Mouse (Mus musculus) liver, postnatal 0 days (tissue): ENCODE results near the gene Capns1. TPM values are rescaled to one million over a fixed set of nuclear protein-coding genes. Genes with fewer than 3 reads are reported as not detected.
"Not testable (repeated sequence)": the region's sequence is repeated elsewhere in the genome, so short reads cannot be mapped to it uniquely, and the experiment has no call there.

Experiments used
- ATAC-seq: fragments of 200-750 bp; cut with Nextera tagmentation; 2 replicates; pipeline ENCODE4 v1.8.0; 2017; ENCODE audit warnings: mild to moderate bottlenecking, moderate library complexity
- DNase-seq: peaks from one replicate; pipeline ENCODE4 v3.0.0-alpha.2; 2016
- H3K27ac ChIP-seq: fragments of 300-500 bp; sonication (generic); 2 replicates; pipeline ENCODE4 v1.5.1; 2014; ENCODE audit warnings: antibody characterized with exemption, moderate library complexity, mild to moderate bottlenecking, low read depth
- H3K27me3 ChIP-seq: fragments of 300-500 bp; sonication (generic); 2 replicates; pipeline ENCODE4 v1.6.1; 2014; ENCODE audit warnings: low read length, control low read depth, mixed read lengths; ENCODE audit not compliant: insufficient read depth
- H3K36me3 ChIP-seq: fragments of 300-500 bp; sonication (generic); replicated peaks from 2 replicates; pipeline ENCODE4 v1.6.1; 2014; ENCODE audit warnings: mild to moderate bottlenecking, control low read depth, low read length, moderate library complexity, mixed read lengths; ENCODE audit not compliant: insufficient read depth
- H3K4me1 ChIP-seq: fragments of 300-500 bp; sonication (generic); 2 replicates; pipeline ENCODE4 v1.6.1; 2014; ENCODE audit warnings: antibody characterized with exemption, mild to moderate bottlenecking, control low read depth; ENCODE audit not compliant: insufficient read depth
- H3K4me2 ChIP-seq: fragments of 300-500 bp; sonication (generic); 2 replicates; pipeline ENCODE4 v1.6.1; 2014; ENCODE audit warnings: low read depth, mild to moderate bottlenecking, low read length, moderate library complexity, mixed read lengths
- H3K4me3 ChIP-seq: fragments of 300-500 bp; sonication (generic); 2 replicates; pipeline ENCODE4 v1.5.1; 2014; ENCODE audit warnings: low read depth, low read length
- H3K9ac ChIP-seq: fragments of 300-500 bp; sonication (generic); replicated peaks from 2 replicates; pipeline ENCODE4 v1.6.1; 2014; ENCODE audit warnings: mild to moderate bottlenecking, moderate library complexity
- H3K9me3 ChIP-seq: fragments of 300-500 bp; sonication (generic); 2 replicates; pipeline ENCODE4 v1.6.1; 2016; ENCODE audit warnings: mild to moderate bottlenecking, control low read depth, low read length, mixed read lengths
- CTCF ChIP-seq: sonication (generic); IDR thresholded peaks from 2 replicates; pipeline ENCODE4 v1.5.1; 2016; ENCODE audit warnings: antibody characterized with exemption, low read depth
- EP300 ChIP-seq: IDR thresholded peaks from 2 replicates; pipeline ENCODE4 v1.6.1; 2016; ENCODE audit warnings: antibody characterized with exemption, low read depth, mild to moderate bottlenecking
- WGBS: fragments of 180-500 bp; shearing (Covaris S2); extraction: QIAGEN DNeasy Blood & Tissue Kit; methylation state at CpG from one replicate; pipeline ENCODE4 v1.1.7; 2014; ENCODE audit not compliant: insufficient replicate concordance; 5-methylcytosine and 5-hydroxymethylcytosine counted together
- polyA plus RNA-seq: library from polyadenylated mRNA; unstranded; fragments of >200 nt; fragmentation: Nextera tagmentation; extraction: Ambion mirVana; gene quantifications from 2 replicates; pipeline ENCODE4 v1.2.1, GENCODE M21; 2015

Gene Capns1
- 30.2 and 30.6 TPM in 2 replicates for polyA plus RNA-seq

DNA sequence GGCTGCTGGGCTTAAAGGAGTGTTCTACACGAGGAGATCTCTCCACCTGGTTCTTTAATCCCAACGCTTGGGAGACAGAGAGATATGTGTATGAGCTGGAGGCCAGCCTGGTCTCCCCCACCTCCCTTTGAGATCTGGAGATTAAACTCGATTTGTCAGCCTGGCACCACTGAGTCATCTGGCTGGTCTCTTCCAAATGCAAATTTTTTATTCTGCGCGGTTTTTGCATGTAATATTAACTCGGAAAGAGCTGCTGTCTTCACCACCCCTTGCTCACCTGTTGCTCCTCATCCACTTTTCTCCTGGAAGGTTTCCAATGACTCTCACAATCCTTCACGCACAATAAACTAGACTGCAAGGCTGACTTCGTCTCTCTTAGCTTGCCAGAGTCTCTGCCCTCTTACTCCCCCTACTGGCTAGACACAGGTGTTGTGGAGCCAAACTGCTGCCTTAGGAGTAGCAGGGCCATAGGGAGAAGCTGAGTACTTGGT, at the start of gene Capns1:
TSS of gene Capns1 (minus strand) at position 331 of the 491 bp plus-strand sequence.
- TF ChIP-seq CTCF (peak; percentile 95), EP300 (no peak)
- DNase-seq (peak; percentile 67), ATAC-seq (no peak)
- Histone ChIP-seq H3K4me1 (peaks cover 16% of the 10 kb centered on the region), H3K4me2 (0 out of 2 replicates have a peak within 1 kb of the TSS, but pooled peaks have one; percentile 15), H3K9ac (no peak within 1 kb of the TSS), H3K27ac (no peak within 1 kb of the TSS), H3K36me3 (no peaks in the 10 kb centered on the region), H3K27me3 (no peaks in the 10 kb centered on the region), H3K9me3 (no peaks in the 10 kb centered on the region), H3K4me3 (no peak within 1 kb of the TSS)
- WGBS, result 13% methylated on average over 8 of the region's 8 CpGs

- not testable (repeated sequence) for H3K27ac ChIP-seq, DNase-seq, H3K27me3 ChIP-seq, H3K9ac ChIP-seq, H3K4me1 ChIP-seq, H3K4me2 ChIP-seq, ATAC-seq, H3K36me3 ChIP-seq, H3K4me3 ChIP-seq, H3K9me3 ChIP-seq
- WGBS, result 70% methylated on average over 3 of the region's 3 CpGs
Observed at GRCm38 (mm10) chr7:30237374-30237773, 38.8 kb upstream of the Capns1 start.

DNA sequence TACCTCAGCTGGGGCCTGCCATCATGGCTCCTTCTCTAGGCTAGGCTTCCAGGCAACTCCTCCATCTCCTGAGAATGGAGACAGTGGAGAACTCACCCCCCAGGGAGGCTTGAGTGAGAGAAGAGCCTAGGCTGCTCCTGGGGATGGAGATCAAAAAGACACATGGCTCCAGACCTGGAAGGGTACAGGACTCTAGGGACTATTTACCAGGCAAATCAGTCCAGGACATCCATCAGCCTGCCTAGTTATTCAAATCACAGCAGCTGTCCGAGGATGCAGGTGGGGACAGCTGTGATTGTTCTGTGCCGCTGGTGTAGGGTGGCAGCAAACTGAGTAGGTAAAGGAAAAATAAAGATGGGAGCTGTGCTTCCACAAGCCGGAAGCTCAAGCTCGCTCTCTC, 37.0 kb upstream of the Capns1 start, which contains the start of gene Ovol3:
TSS of gene Ovol3 (minus strand) at position 101 of the 400 bp plus-strand sequence.
- Histone ChIP-seq H3K4me2 (no peak within 1 kb of the TSS), H3K4me1 (peaks cover 8% of the 10 kb centered on the region; the same call in 1 of the 2 replicates), H3K36me3 (0 out of 2 replicates have a peak, but pooled peaks cover 3% of the 10 kb centered on the region), H3K27me3 (no peaks in the 10 kb centered on the region), H3K27ac (no peak within 1 kb of the TSS), H3K9me3 (no peaks in the 10 kb centered on the region), H3K4me3 (no peak within 1 kb of the TSS), H3K9ac (no peak within 1 kb of the TSS)
- DNase-seq, result no peak
- ATAC-seq, result no peak
- WGBS, result 79% methylated on average over 4 of the region's 4 CpGs
- TF ChIP-seq CTCF (no peak), EP300 (no peak)

- 85% methylated on average over 8 of the region's 8 CpGs for WGBS
- no peak overlapping the region for H3K9ac ChIP-seq
- no peak overlapping the region for H3K4me2 ChIP-seq
- H3K36me3 ChIP-seq, result 0 out of 2 replicates have a peak, but pooled peaks cover 3% of the 10 kb centered on the region
- ATAC-seq (no peak), DNase-seq (no peak)
- no peak overlapping the region for H3K4me3 ChIP-seq
- no peaks in the 10 kb centered on the region for H3K9me3 ChIP-seq
- no peaks in the 10 kb centered on the region for H3K27me3 ChIP-seq
- no peak overlapping the region for H3K27ac ChIP-seq
- TF ChIP-seq EP300 (no peak), CTCF (no peak)
- H3K4me1 ChIP-seq, result peaks cover 8% of the 10 kb centered on the region; the same call in 1 of the 2 replicates
Observed at GRCm38 (mm10) chr7:30235091-30235490, 36.5 kb upstream of the Capns1 start.

DNA sequence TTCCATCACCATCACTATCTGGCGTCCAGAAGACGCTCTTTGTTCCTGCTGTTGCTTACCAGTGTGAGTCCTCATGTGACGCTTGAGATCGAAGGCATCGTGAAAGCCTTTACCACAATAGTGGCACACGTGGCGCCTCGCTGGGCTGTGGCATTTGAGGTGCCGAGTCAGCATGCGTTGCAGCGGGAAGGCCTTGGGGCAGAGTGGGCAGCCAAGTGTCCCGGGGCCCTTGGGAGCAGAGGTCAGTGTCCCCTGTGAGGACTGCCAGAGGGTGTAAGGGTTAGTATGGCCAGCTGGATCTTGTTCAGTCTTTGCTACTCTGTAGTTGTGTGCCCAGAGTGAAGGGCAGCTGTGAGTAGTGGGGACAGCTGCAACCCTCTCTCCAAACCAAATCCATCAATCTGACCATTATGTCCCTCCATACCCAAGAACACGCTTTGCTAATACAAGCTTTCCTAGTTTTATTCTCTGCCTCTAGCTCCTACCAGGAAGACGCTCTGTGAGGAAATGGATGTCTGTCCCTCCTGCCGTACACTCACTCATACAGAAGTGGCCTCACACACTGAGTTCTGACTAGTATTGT, 35.8 kb upstream of the Capns1 start:
- no peak overlapping the region for H3K27ac ChIP-seq
- 84% methylated on average over 15 of the region's 15 CpGs for WGBS
- DNase-seq (no peak), ATAC-seq (no peak)
- no peak overlapping the region for H3K4me3 ChIP-seq
- TF ChIP-seq EP300, result no peak
- no peak for TF ChIP-seq CTCF
- no peak overlapping the region for H3K4me2 ChIP-seq
- no peak overlapping the region for H3K9ac ChIP-seq
- H3K9me3 ChIP-seq, result no peaks in the 10 kb centered on the region
- H3K36me3 ChIP-seq, result 0 out of 2 replicates have a peak, but pooled peaks cover 3% of the 10 kb centered on the region
- peaks cover 8% of the 10 kb centered on the region; the same call in 1 of the 2 replicates for H3K4me1 ChIP-seq
- no peaks in the 10 kb centered on the region for H3K27me3 ChIP-seq

- 87% methylated on average over 20 of the region's 20 CpGs for WGBS
- no peak overlapping the region for H3K4me3 ChIP-seq
- no peaks in the 10 kb centered on the region for H3K9me3 ChIP-seq
- H3K9ac ChIP-seq, result no peak overlapping the region
- DNase-seq (no peak), ATAC-seq (no peak)
- H3K36me3 ChIP-seq, result 0 out of 2 replicates have a peak, but pooled peaks cover 3% of the 10 kb centered on the region
- H3K27ac ChIP-seq, result no peak overlapping the region
- no peak for TF ChIP-seq EP300
- TF ChIP-seq CTCF, result no peak
- no peaks in the 10 kb centered on the region for H3K27me3 ChIP-seq
- no peak overlapping the region for H3K4me2 ChIP-seq
- H3K4me1 ChIP-seq, result peaks cover 8% of the 10 kb centered on the region; the same call in 1 of the 2 replicates
Observed at GRCm38 (mm10) chr7:30233387-30233786, 34.8 kb upstream of the Capns1 start.
